Mouse (Mus musculus) ES-Bruce4 (cell line): ENCODE measurements around the gene N4bp1.

Experiments used
- CTCF ChIP-seq: IDR thresholded peaks from one replicate; pipeline ENCODE4 v1.8.1; 2011; ENCODE audit warnings: low read depth, low read length
- POLR2A ChIP-seq: IDR thresholded peaks from one replicate; pipeline ENCODE4 v1.8.1; 2011; ENCODE audit warnings: low read length; ENCODE audit not compliant: insufficient read depth

- TF ChIP-seq POLR2A (no peak), CTCF (no peak)
Measured at GRCm38 (mm10) chr8:86798141-86798540, 86.9 kb downstream of the N4bp1 start.
